Comparison of ENCODE assay signal across 8 mouse cellular contexts in genomic region chr5:124084588-124085173, GRCm38 (mm10). TPM values are rescaled to one million over a fixed set of nuclear protein-coding genes. Genes with fewer than 3 reads are reported as not detected.
DNase-seq lines count a peak whose midpoint lies in the region; ATAC-seq lines count a peak whose summit lies in the region.

No protein-coding gene starts in this region.

- 40% methylated on average over 11 of the region's 11 CpGs for WGBS in limb, embryonic 12.5 days
- 39% methylated on average over 11 of the region's 11 CpGs for WGBS in midbrain, embryonic 14.5 days

- H3K36me3 ChIP-seq in limb, embryonic 12.5 days = no peaks in the 10 kb centered on the region
- H3K36me3 ChIP-seq in midbrain, embryonic 14.5 days (ENCODE audit: control insufficient read depth, insufficient read depth, low read length) = no peaks in the 10 kb centered on the region

- no peak overlapping the region for H3K27ac ChIP-seq in limb, embryonic 12.5 days
- H3K27ac ChIP-seq in midbrain, embryonic 14.5 days (replicated peaks; ENCODE audit: low read depth, low read length) = no peak overlapping the region

- H3K4me3 ChIP-seq in limb, embryonic 12.5 days (replicated peaks) = no peak overlapping the region
- H3K4me3 ChIP-seq in midbrain, embryonic 14.5 days (replicated peaks; ENCODE audit: low read depth, low read length) = no peak overlapping the region

- ATAC-seq in limb, embryonic 12.5 days (ENCODE audit: insufficient number of reproducible peaks, insufficient read depth, low FRiP score, low TSS enrichment, low read depth) = peak; percentile 53; the same call in 1 of the 2 replicates
- ATAC-seq in midbrain, embryonic 14.5 days (ENCODE audit: low FRiP score, low TSS enrichment) = 0 out of 2 replicates have a peak, but pooled peaks have one; percentile 14

- H3K9me3 ChIP-seq in limb, embryonic 12.5 days = no peaks in the 10 kb centered on the region
- H3K9me3 ChIP-seq in midbrain, embryonic 14.5 days (ENCODE audit: control insufficient read depth, low read length) = no peaks in the 10 kb centered on the region

- peaks cover 3% of the 10 kb centered on the region for H3K27me3 ChIP-seq in limb, embryonic 12.5 days
- H3K27me3 ChIP-seq in midbrain, embryonic 14.5 days (ENCODE audit: control insufficient read depth, insufficient read depth, low read length) = no peaks in the 10 kb centered on the region

- H3K9ac ChIP-seq in limb, embryonic 12.5 days (replicated peaks) = no peak overlapping the region
- no peak overlapping the region for H3K9ac ChIP-seq in midbrain, embryonic 14.5 days (replicated peaks; ENCODE audit: low read length)

- H3K4me2 ChIP-seq in limb, embryonic 12.5 days = no peak overlapping the region
- H3K4me2 ChIP-seq in midbrain, embryonic 14.5 days (ENCODE audit: low read length) = no peak overlapping the region

- peak; percentile 48 for DNase-seq in 3134 (ENCODE audit: extremely low read depth, insufficient read length, low spot score)
- peak; percentile 91 for DNase-seq in adrenal gland, postnatal 10 days
- peak; percentile 80 for DNase-seq in embryo, embryonic 9.5 days (ENCODE audit: extremely low spot score)
- peak; percentile 85 to 94 for DNase-seq in heart, adult 18-20 months
- DNase-seq in kidney, adult 9 months = peak; percentile 84
- peak; percentile 90 for DNase-seq in midbrain, embryonic 14.5 days
- DNase-seq in spleen, postnatal 10 days (ENCODE audit: low spot score in 2 of 2) = peak; percentile 85 to 93

- no peaks in the 10 kb centered on the region for H3K4me1 ChIP-seq in limb, embryonic 12.5 days (replicated peaks)
- H3K4me1 ChIP-seq in midbrain, embryonic 14.5 days (ENCODE audit: control insufficient read depth, insufficient read depth, low read length) = no peaks in the 10 kb centered on the region

RNA-seq across cellular contexts. Expression of gene Abcb9, which starts 10.9 kb away (rescaled TPM):
- total RNA-seq in adrenal gland, postnatal 10 days (2021) = 10 to 100 TPM in 1 of 2 experiments, 1 to 10 TPM in 1; 9.9 to 13.4 TPM
- total RNA-seq in heart, adult 18-20 months (2021) = 10 to 100 TPM in 1 of 2 experiments, 1 to 10 TPM in 1; 8.9 to 10.7 TPM
- 0.66 and 1.5 TPM in 2 replicates for polyA plus RNA-seq in limb, embryonic 12.5 days (2016; fragmentation: Nextera tagmentation; extraction: Ambion mirVana)
- 10.9 and 11.6 TPM in 2 replicates for polyA plus RNA-seq in midbrain, embryonic 14.5 days (2014; fragmentation: Nextera tagmentation; extraction: Ambion mirVana)

RNA-seq across cellular contexts. Expression of gene Ogfod2, which starts 27.4 kb away (rescaled TPM):
- 10 to 100 TPM; 31.1 to 36.6 TPM for total RNA-seq in adrenal gland, postnatal 10 days (2021)
- total RNA-seq in heart, adult 18-20 months (2021) = 10 to 100 TPM; 15.1 to 17.5 TPM
- 13.9 and 18.5 TPM in 2 replicates for polyA plus RNA-seq in limb, embryonic 12.5 days (2016; fragmentation: Nextera tagmentation; extraction: Ambion mirVana)
- 19.7 and 20.7 TPM in 2 replicates for polyA plus RNA-seq in midbrain, embryonic 14.5 days (2014; fragmentation: Nextera tagmentation; extraction: Ambion mirVana)

RNA-seq across cellular contexts. Expression of gene Arl6ip4, which starts 31.2 kb away (rescaled TPM):
- total RNA-seq in adrenal gland, postnatal 10 days (2021) = 10 to 100 TPM; 56.0 to 58.1 TPM
- 10 to 100 TPM; 36.3 to 37.8 TPM for total RNA-seq in heart, adult 18-20 months (2021)
- 117 and 127 TPM in 2 replicates for polyA plus RNA-seq in limb, embryonic 12.5 days (2016; fragmentation: Nextera tagmentation; extraction: Ambion mirVana)
- polyA plus RNA-seq in midbrain, embryonic 14.5 days (2014; fragmentation: Nextera tagmentation; extraction: Ambion mirVana) = 65.2 and 72.3 TPM in 2 replicates

RNA-seq across cellular contexts. Expression of gene Vps37b, which starts 52.6 kb away (rescaled TPM):
- total RNA-seq in adrenal gland, postnatal 10 days (2021) = 10 to 100 TPM; 41.1 to 58.1 TPM
- total RNA-seq in heart, adult 18-20 months (2021) = 10 to 100 TPM; 15.1 to 15.2 TPM
- 40.7 and 41.6 TPM in 2 replicates for polyA plus RNA-seq in limb, embryonic 12.5 days (2016; fragmentation: Nextera tagmentation; extraction: Ambion mirVana)
- 58.0 and 72.4 TPM in 2 replicates for polyA plus RNA-seq in midbrain, embryonic 14.5 days (2014; fragmentation: Nextera tagmentation; extraction: Ambion mirVana)
